ENCODE assay signal across 8 mouse cellular contexts in genomic region chr8:21981664-21982337, GRCm38 (mm10). TPM values are rescaled to one million over a fixed set of nuclear protein-coding genes. Genes with fewer than 3 reads are reported as not detected.
DNase-seq lines count a peak whose midpoint lies in the region.

No protein-coding gene starts in this region.

- DNase-seq in kidney, adult 9 months = peak; percentile 19
- DNase-seq in kidney, postnatal 25 days = no peak
- peak; percentile 67 for DNase-seq in ZHBTc4 (ENCODE audit: low read depth, low spot score)
- DNase-seq in forelimb bud, embryonic 11.5 days (ENCODE audit: low read depth, low spot score) = peak; percentile 5
- peak; percentile 43 for DNase-seq in left cerebral cortex, postnatal 4 days
- DNase-seq in lung, postnatal 14 days = no peak
- DNase-seq in ovary, postnatal 14 days (ENCODE audit: low spot score) = no peak
- no peak for DNase-seq in heart, postnatal 4 days

- intact Hi-C loops in left cerebral cortex, postnatal 4 days (cut with DNase I) = no loop called here

RNA-seq across cellular contexts. Expression of gene Ccdc70, which starts 12.2 kb away (rescaled TPM):
- not detected for total RNA-seq in left cerebral cortex, postnatal 4 days (2021)
- not detected for total RNA-seq in heart, postnatal 4 days (2021)

RNA-seq across cellular contexts. Expression of gene Fam90a1a, which starts 23.3 kb away (rescaled TPM):
- not detected for total RNA-seq in left cerebral cortex, postnatal 4 days (2021)
- total RNA-seq in heart, postnatal 4 days (2021) = not detected

RNA-seq across cellular contexts. Expression of gene Defb13, which starts 35.2 kb away (rescaled TPM):
- total RNA-seq in left cerebral cortex, postnatal 4 days (2021) = not detected
- not detected for total RNA-seq in heart, postnatal 4 days (2021)

RNA-seq across cellular contexts. Expression of gene Defb35, which starts 43.6 kb away (rescaled TPM):
- total RNA-seq in left cerebral cortex, postnatal 4 days (2021) = not detected
- not detected for total RNA-seq in heart, postnatal 4 days (2021)

RNA-seq across cellular contexts. Expression of gene Defb15, which starts 49.3 kb away (rescaled TPM):
- not detected for total RNA-seq in left cerebral cortex, postnatal 4 days (2021)
- not detected for total RNA-seq in heart, postnatal 4 days (2021)

Comparison
In these comparisons a context has a peak if more than half of its experiments do, and no peak if none do; other contexts are left out.
1. DNase-seq: peak in kidney, adult 9 months (single experiment), ZHBTc4 (single experiment), forelimb bud, embryonic 11.5 days (single experiment) and left cerebral cortex, postnatal 4 days (single experiment); none in kidney, postnatal 25 days (0 of 2), lung, postnatal 14 days (single experiment), ovary, postnatal 14 days (single experiment) and heart, postnatal 4 days (single experiment).